Mouse (Mus musculus): ENCODE measurements around the gene Ttc4.

Ttc4 gene

DNA sequence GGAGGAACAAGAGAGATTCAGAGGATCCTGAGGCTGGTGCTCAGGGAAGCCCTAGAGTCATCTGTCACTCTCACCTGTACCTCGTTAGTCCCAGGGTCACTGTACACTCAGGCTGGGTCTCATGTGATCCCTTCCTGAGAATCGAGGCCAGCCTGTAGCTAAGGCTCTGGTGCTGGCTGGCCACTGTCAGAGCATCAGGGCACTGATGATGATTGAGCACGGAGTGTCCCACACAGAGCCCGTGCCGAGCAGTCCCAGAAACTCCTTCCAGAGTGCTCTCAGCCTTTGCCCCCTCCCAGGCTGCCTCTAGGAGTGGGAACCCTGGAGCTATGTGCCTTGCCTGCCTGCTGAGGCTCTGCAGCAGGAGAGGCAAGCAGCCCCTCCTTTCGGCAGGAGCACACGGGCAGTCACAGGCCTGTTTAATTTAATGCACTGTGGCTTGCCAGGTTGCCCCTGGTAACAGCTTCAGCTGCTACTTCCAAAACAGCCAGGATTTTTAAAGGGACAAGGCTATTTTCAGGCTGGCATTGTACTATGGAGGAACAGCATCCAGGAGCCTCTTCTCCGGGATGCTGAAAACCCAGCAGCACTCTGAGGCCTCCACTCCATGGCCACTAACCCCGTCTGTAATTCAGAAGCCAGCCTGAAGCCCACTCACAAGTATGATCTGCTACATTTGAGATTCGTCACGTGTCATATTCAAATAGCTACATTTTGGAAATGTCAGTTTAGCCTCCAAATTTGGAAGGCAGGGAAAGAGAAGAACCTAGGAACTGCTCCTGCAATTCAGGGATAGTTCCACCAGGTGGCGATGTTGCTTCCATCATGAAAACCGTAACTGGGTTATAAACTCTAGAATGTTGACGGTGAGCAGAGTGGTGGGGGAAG lies 48.2 kb downstream of the Ttc4 start:
- no peak for TF ChIP-seq GATA4 (IDR thresholded peaks at IDR 0.05; ENCODE audit: insufficient replicate concordance, low read length)

DNA sequence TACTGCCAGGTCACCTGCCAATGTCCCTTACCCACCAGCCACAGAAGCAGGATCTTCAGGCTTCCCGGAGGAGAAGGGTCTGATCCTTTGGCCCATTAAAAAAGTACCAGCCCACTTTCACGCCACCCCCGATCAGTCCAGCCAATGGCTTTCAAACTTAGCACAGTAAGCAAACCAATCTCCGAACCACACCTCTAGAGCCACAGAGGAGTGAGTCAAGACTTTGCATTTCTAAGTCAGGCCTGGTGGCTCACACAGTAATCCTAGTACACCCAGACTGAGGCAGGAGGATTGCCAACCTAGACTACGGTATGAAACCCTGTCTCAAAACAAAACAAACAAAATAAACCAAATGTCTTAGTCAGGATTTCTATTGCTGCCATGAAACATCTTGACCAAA lies 49.4 kb downstream of the Ttc4 start:
- TF ChIP-seq GATA4 (IDR thresholded peaks at IDR 0.05; ENCODE audit: insufficient replicate concordance, low read length): no peak

GRCm38 (mm10) chr4:106628650-106629360 lies 49.9 kb downstream of the Ttc4 start:
- TF ChIP-seq GATA4 (IDR thresholded peaks at IDR 0.05; ENCODE audit: insufficient replicate concordance, low read length): no peak

GRCm38 (mm10) chr4:106627809-106628208 lies 50.9 kb downstream of the Ttc4 start:
- TF ChIP-seq GATA4 (IDR thresholded peaks at IDR 0.05; ENCODE audit: insufficient replicate concordance, low read length): no peak

- no peak for TF ChIP-seq GATA4 (IDR thresholded peaks at IDR 0.05; ENCODE audit: insufficient replicate concordance, low read length)
Measured at GRCm38 (mm10) chr4:106624271-106624670, 54.5 kb downstream of the Ttc4 start.

GRCm38 (mm10) chr4:106622712-106623111 lies 56.0 kb downstream of the Ttc4 start:
- TF ChIP-seq GATA4 (IDR thresholded peaks at IDR 0.05; ENCODE audit: insufficient replicate concordance, low read length): no peak

DNA sequence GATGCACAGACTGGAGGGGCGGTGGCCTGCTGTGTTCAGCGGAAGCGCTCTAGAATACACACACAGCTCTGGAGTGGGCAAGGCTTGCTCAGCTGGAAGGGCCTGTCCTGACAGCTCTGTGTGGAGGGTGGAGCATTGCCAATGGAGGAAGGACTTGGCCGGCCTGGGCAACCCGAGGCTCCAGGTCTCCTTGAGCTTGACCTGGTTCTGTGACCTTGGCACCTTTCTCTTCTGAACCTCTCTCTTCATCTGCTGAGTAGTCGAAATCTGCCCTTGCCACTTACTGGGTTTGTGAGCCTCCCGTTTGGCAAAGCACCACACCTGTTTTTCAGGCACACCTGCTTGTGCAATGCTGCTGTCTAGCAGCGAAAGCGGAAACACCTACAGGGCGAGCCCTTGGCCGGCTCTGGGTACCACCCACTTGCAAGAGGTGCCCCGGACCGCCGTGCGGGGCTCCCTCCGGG lies 56.7 kb downstream of the Ttc4 start, which contains the start of gene Ttc22:
Ttc22 (plus strand) TSS at position 403 of the 464 bp plus-strand sequence.
- TF ChIP-seq GATA4 (IDR thresholded peaks at IDR 0.05; ENCODE audit: insufficient replicate concordance, low read length): no peak

DNA sequence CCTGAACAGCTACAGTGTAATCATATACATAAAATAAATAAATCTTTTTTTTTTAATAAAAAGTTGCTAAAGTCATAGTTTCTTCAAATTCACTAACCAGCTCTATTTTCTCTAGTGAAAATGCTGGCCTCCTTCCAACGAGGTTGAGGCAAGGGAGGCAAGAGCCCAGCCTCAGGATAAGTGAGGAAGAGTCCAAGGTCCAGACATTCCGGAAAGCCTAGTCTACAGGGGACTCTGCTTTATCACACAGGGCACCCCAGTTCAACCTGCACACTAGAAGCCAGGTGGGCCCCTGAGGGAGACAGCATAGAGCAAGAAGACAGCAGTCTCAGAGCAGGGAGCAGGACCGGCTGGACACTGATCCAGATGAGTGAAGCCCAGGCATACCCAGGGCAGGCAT lies 57.3 kb downstream of the Ttc4 start:
- TF ChIP-seq GATA4 (IDR thresholded peaks at IDR 0.05; ENCODE audit: insufficient replicate concordance, low read length): no peak

- TF ChIP-seq GATA4 (IDR thresholded peaks at IDR 0.05; ENCODE audit: insufficient replicate concordance, low read length): no peak
Measured at GRCm38 (mm10) chr4:106618898-106619297, 59.8 kb downstream of the Ttc4 start.

DNA sequence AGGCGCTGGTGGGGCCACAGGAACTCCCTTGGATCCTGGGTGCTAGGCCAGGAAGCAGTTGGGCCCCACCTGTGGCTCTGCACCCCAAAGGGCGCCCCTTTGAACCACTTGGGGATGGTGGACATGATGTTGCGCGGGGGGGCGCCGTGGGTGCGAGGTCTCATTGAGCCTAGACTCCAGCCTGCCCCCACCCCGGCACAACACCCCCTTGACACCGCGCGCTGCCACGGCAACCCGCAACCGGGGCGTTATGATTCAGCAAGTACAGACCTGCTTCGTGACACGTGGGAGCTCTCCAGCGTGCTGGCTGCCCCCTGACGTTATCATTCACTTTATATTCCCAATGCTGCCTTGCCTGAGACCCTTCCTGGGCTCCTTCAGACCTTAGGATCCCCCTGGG lies 61.7 kb downstream of the Ttc4 start, which contains the start of gene Lexm:
Lexm (minus strand) TSS at position 186 of the 400 bp plus-strand sequence.
- TF ChIP-seq GATA4 (IDR thresholded peaks at IDR 0.05; ENCODE audit: insufficient replicate concordance, low read length): no peak

- no peak for TF ChIP-seq GATA4 (IDR thresholded peaks at IDR 0.05; ENCODE audit: insufficient replicate concordance, low read length)
Measured at GRCm38 (mm10) chr4:106615637-106616036, 63.1 kb downstream of the Ttc4 start.

DNA sequence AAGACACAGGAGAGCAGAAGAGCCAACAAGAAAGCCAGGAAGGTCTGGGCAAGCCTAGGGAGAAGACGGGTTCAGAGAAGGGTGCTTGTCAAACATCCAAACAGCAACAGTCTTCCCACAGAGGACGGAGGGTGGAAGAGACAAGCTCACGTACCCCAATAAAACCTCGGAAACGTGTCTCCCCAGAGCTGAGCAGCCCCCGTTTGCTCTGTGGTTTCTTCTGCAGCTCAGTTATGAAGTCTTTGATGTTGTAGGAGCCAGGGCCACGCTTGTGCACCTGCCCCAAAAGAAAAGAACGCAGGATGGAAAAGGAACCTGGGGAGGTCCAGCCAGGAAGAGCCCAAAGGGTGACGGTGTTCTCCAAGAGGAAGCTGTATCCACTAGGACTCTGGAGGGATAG lies 63.9 kb downstream of the Ttc4 start:
- TF ChIP-seq GATA4 (IDR thresholded peaks at IDR 0.05; ENCODE audit: insufficient replicate concordance, low read length): no peak

DNA sequence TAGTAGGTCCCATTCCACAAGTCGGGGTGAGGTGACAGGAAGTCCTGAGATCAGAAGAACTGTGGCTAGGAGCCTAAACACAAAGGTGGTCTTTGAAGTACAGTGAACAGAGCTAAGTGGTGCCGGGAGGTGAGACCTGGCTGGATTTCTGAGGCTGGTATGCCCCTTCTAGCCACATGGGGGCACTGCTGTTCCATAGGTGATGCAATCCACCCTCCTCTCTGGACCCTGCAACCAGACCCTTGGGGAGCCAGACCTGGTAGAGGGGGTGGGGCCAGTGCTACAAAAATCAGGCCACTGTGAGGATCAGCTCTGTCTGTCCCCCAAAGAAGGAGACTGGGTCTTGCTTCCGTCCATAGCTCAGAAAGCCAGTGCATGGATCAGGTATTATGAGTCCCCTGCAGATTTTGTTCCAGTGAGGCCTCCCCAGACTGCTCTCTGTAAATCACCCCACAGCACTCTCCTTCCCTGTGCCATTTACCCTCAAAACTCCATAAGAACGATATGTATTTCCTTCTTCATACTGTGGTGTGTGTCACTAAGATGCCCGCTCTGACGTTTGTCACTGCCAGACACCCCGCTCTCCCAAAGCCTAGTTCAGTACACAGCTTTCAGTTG lies 64.5 kb downstream of the Ttc4 start:
- no peak for TF ChIP-seq GATA4 (IDR thresholded peaks at IDR 0.05; ENCODE audit: insufficient replicate concordance, low read length)

DNA sequence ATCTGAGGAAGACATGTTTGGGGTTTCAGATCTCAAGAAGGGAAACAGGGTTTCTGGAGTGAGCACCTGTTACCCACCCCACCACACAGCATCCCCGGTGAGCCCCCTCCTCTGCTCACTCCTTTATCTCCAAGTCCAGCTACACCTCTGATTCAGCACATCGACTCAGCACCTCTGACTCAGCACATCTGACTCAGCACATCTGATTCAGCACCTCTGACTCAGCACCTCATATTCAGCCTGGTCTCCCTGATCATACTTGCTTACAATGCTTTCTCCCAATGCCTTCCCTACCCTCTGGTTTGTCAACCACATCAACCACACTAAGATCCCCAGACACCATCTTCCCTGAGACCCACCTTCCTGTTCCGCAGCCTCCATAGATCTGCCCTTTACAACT lies 65.2 kb downstream of the Ttc4 start:
- TF ChIP-seq GATA4 (IDR thresholded peaks at IDR 0.05; ENCODE audit: insufficient replicate concordance, low read length): no peak

GRCm38 (mm10) chr4:106613105-106613504 lies 65.6 kb downstream of the Ttc4 start:
- TF ChIP-seq GATA4 (IDR thresholded peaks at IDR 0.05; ENCODE audit: insufficient replicate concordance, low read length): no peak
